Mouse (Mus musculus) midbrain, postnatal 0 days (tissue): Measurements from ENCODE around the gene Hes3. TPM values are rescaled to one million over a fixed set of nuclear protein-coding genes. Genes with fewer than 3 reads are reported as not detected.
A peak's percentile ranks its signal among the peaks of the same experiment; 100 is the strongest.

ENCODE experiments used
- ATAC-seq: fragments of 200-750 bp; cut with Nextera tagmentation; 2 replicates; pipeline ENCODE4 v1.8.0; 2017; ENCODE audit warnings: moderate number of reproducible peaks, mild to moderate bottlenecking, moderate TSS enrichment, moderate library complexity; ENCODE audit not compliant: low FRiP score
- DNase-seq: peaks from one replicate; pipeline ENCODE4 v3.0.0-alpha.2; 2015; ENCODE audit warnings: low spot score
- H3K27ac ChIP-seq: fragments of 300-500 bp; sonication (generic); 2 replicates; pipeline ENCODE4 v1.5.1; 2014; ENCODE audit warnings: low read depth, mild to moderate bottlenecking, low read length, mixed read lengths
- H3K27me3 ChIP-seq: fragments of 300-500 bp; sonication (generic); 2 replicates; pipeline ENCODE4 v1.6.1; 2014; ENCODE audit warnings: low read length, control low read depth, mixed read lengths; ENCODE audit not compliant: insufficient read depth
- H3K36me3 ChIP-seq: fragments of 300-500 bp; sonication (generic); 2 replicates; pipeline ENCODE4 v1.6.1; 2014; ENCODE audit warnings: low read length, control low read depth, mixed read lengths; ENCODE audit not compliant: insufficient read depth
- H3K4me1 ChIP-seq: fragments of 300-500 bp; sonication (generic); 2 replicates; pipeline ENCODE4 v1.6.1; 2014; ENCODE audit warnings: mild to moderate bottlenecking, control low read depth, antibody characterized with exemption, low read length, mixed read lengths; ENCODE audit not compliant: insufficient read depth
- H3K4me2 ChIP-seq: fragments of 300-500 bp; sonication (generic); 2 replicates; pipeline ENCODE4 v1.6.1; 2014; ENCODE audit warnings: low read depth, mild to moderate bottlenecking, low read length, mixed read lengths; ENCODE audit not compliant: poor library complexity, severe bottlenecking
- H3K4me3 ChIP-seq: fragments of 300-500 bp; sonication (generic); 2 replicates; pipeline ENCODE4 v1.5.1; 2014; ENCODE audit warnings: low read depth, mild to moderate bottlenecking, low read length, moderate library complexity
- H3K9ac ChIP-seq: fragments of 300-500 bp; sonication (generic); replicated peaks from 2 replicates; pipeline ENCODE4 v1.6.1; 2014; ENCODE audit warnings: mild to moderate bottlenecking, low read length, moderate library complexity, mixed read lengths; ENCODE audit not compliant: poor library complexity, severe bottlenecking
- H3K9me3 ChIP-seq: fragments of 300-500 bp; sonication (generic); 2 replicates; pipeline ENCODE4 v1.6.1; 2016; ENCODE audit warnings: low read length, control low read depth
- CTCF ChIP-seq: IDR thresholded peaks from 2 replicates; pipeline ENCODE4 v1.5.1; 2016; ENCODE audit warnings: antibody characterized with exemption, mild to moderate bottlenecking
- WGBS: fragments of 180-500 bp; shearing (Covaris S2); extraction: QIAGEN DNeasy Blood & Tissue Kit; methylation state at CpG from one replicate; pipeline ENCODE4 v1.1.7; 2014; 5-methylcytosine and 5-hydroxymethylcytosine counted together
- polyA plus RNA-seq: library from polyadenylated mRNA; unstranded; fragments of >200 nt; fragmentation: Nextera tagmentation; extraction: Ambion mirVana; gene quantifications from 2 replicates; pipeline ENCODE4 v1.2.1, GENCODE M21; 2015
- total RNA-seq: library from RNA; depleted of rRNA; stranded (reverse); fragments of >200 nt; gene quantifications from 2 replicates; pipeline ENCODE4 v1.2.3, GENCODE M21; 2014

Gene Hes3
- total and polyA plus RNA-seq, 2 experiments from 2014 or later: 0.19 TPM; not detected in 1

- Histone ChIP-seq H3K4me1 (peaks cover 9% of the 10 kb centered on the region; the same call in 1 of the 2 replicates), H3K4me2 (peak overlapping the region; percentile 49), H3K4me3 (peak overlapping the region; percentile 35), H3K27ac (no peak overlapping the region), H3K27me3 (peaks cover 63% of the 10 kb centered on the region), H3K9me3 (no peaks in the 10 kb centered on the region), H3K9ac (peak overlapping the region; percentile 44; the same call in 1 of the 2 replicates), H3K36me3 (peaks cover 21% of the 10 kb centered on the region)
- 6% methylated on average over 68 of the region's 70 CpGs for WGBS
- ATAC-seq (peak; percentile 69), DNase-seq (peak; percentile 82)
- TF ChIP-seq CTCF: peak; percentile 89
Measured at GRCm38 (mm10) chr4:152283186-152283950, 8.1 kb downstream of the Hes3 start.

DNA sequence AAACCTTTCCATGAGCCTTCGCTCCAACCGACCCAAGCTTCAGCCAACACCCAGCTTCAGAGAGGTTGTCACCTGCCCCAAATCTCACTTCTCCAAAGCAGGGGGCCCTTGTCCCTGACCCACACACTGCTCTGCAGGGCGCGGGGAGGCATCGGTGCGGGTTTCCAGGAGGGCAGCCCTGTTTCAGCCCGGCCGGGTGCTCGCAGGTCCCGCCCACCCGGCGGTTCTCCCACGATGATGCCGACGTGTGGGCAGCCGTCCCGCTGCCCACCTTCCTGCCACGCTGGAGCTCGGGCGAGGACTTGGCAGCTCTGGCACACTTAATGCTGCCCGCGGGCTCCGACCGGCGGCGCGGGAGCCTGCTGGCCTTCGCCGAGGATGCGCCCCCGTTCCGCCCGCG is 8.7 kb downstream of the Hes3 start:
- peaks cover 21% of the 10 kb centered on the region for H3K36me3 ChIP-seq
- H3K4me2 ChIP-seq: peak overlapping the region; percentile 49
- H3K27ac ChIP-seq: no peak overlapping the region
- 21% methylated on average over 28 of the region's 34 CpGs for WGBS
- peak overlapping the region; percentile 35 for H3K4me3 ChIP-seq
- ATAC-seq (no peak), DNase-seq (no peak)
- H3K9ac ChIP-seq: peak overlapping the region; percentile 44; the same call in 1 of the 2 replicates
- no peak for TF ChIP-seq CTCF
- peaks cover 57% of the 10 kb centered on the region for H3K27me3 ChIP-seq
- peaks cover 9% of the 10 kb centered on the region; the same call in 1 of the 2 replicates for H3K4me1 ChIP-seq
- no peaks in the 10 kb centered on the region for H3K9me3 ChIP-seq

- Histone ChIP-seq H3K9ac (no peak overlapping the region), H3K27me3 (peaks cover 51% of the 10 kb centered on the region), H3K4me1 (peaks cover 5% of the 10 kb centered on the region; the same call in 1 of the 2 replicates), H3K36me3 (peaks cover 21% of the 10 kb centered on the region), H3K4me2 (no peak overlapping the region), H3K4me3 (no peak overlapping the region), H3K27ac (no peak overlapping the region), H3K9me3 (no peaks in the 10 kb centered on the region)
- WGBS: 68% methylated on average over 15 of the region's 15 CpGs
- DNase-seq: no peak
- no peak for ATAC-seq
- TF ChIP-seq CTCF: no peak
Measured at GRCm38 (mm10) chr4:152281601-152282000, 9.9 kb downstream of the Hes3 start.

DNA sequence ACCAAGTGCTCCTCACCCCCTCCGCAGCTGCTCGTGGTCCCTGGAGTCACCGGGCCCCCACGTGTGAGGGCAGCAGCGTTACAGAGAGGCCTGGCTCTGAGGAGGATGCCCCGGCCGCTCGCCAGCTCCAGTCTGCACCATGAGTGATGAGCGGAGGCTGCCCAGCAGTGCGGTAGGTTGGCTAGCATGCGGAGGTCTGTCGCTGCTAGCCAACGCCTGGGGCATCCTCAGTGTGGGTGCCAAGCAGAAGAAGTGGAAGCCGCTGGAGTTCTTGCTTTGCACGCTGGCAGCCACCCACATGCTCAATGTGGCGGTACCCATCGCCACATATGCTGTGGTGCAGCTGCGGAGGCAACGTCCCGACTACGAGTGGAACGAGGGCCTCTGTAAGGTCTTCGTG is 12.5 kb downstream of the Hes3 start:
- Histone ChIP-seq H3K4me2 (no peak overlapping the region), H3K4me3 (no peak overlapping the region), H3K4me1 (peaks cover 4% of the 10 kb centered on the region; the same call in 1 of the 2 replicates), H3K9me3 (no peaks in the 10 kb centered on the region), H3K36me3 (peaks cover 21% of the 10 kb centered on the region), H3K27me3 (peaks cover 37% of the 10 kb centered on the region), H3K27ac (no peak overlapping the region), H3K9ac (no peak overlapping the region)
- no peak for TF ChIP-seq CTCF
- peak; percentile 70 for DNase-seq
- WGBS: 85% methylated on average over 23 of the region's 23 CpGs
- no peak for ATAC-seq

- H3K27ac ChIP-seq: no peak overlapping the region
- peaks cover 10% of the 10 kb centered on the region; the same call in 1 of the 2 replicates for H3K4me1 ChIP-seq
- H3K4me2 ChIP-seq: no peak overlapping the region
- H3K36me3 ChIP-seq: peaks cover 21% of the 10 kb centered on the region
- no peak overlapping the region for H3K9ac ChIP-seq
- peak; percentile 33; the same call in 1 of the 2 replicates for TF ChIP-seq CTCF
- no peak overlapping the region for H3K4me3 ChIP-seq
- ATAC-seq (no peak), DNase-seq (no peak)
- H3K27me3 ChIP-seq: peaks cover 33% of the 10 kb centered on the region
- 65% methylated on average over 2 of the region's 2 CpGs for whole genome bisulfite sequencing
- H3K9me3 ChIP-seq: no peaks in the 10 kb centered on the region
Measured at GRCm38 (mm10) chr4:152277916-152278315, 13.5 kb downstream of the Hes3 start.
